12 mouse cellular contexts compared by ENCODE assay signal in genomic region chr17:44300236-44300635, GRCm38 (mm10).
DNase-seq lines count a peak whose midpoint lies in the region; ATAC-seq lines count a peak whose summit lies in the region.
"Had no signal": no experiment of that assay in that cellular context is flagged by ENCODE, and none has a peak within 500 bp of the region (broad histone marks: within the 10 kb centered on the region; RNA-seq: fewer than 3 reads in every experiment).

No protein-coding gene starts in this region.

- no peaks in the 10 kb centered on the region for H3K27me3 ChIP-seq in hindbrain, embryonic 12.5 days
- H3K27me3 ChIP-seq in hindbrain, embryonic 14.5 days (ENCODE audit: control insufficient read depth, insufficient read depth, low read length) = no peaks in the 10 kb centered on the region

- ATAC-seq in hindbrain, embryonic 12.5 days (ENCODE audit: low FRiP score) = peak; percentile 68; the same call in 1 of the 2 replicates
- ATAC-seq in hindbrain, embryonic 14.5 days (ENCODE audit: low FRiP score) = no peak

- peaks cover 13% of the 10 kb centered on the region for H3K4me1 ChIP-seq in hindbrain, embryonic 12.5 days
- peaks cover 10% of the 10 kb centered on the region; the same call in 1 of the 2 replicates for H3K4me1 ChIP-seq in hindbrain, embryonic 14.5 days (replicated peaks; ENCODE audit: control insufficient read depth, insufficient read depth, low read length)

- 6% methylated on average over 5 of the region's 5 CpGs for WGBS in hindbrain, embryonic 12.5 days
- WGBS in hindbrain, embryonic 14.5 days = 13% methylated on average over 5 of the region's 5 CpGs

- no peaks in the 10 kb centered on the region for H3K36me3 ChIP-seq in hindbrain, embryonic 12.5 days
- H3K36me3 ChIP-seq in hindbrain, embryonic 14.5 days (replicated peaks; ENCODE audit: control insufficient read depth, insufficient read depth) = no peaks in the 10 kb centered on the region

- DNase-seq in hindbrain, embryonic 14.5 days (ENCODE audit: low spot score) = no peak
- peak; percentile 52 for DNase-seq in embryo, embryonic 10 days (ENCODE audit: low spot score)
- DNase-seq in embryo, embryonic 11.5 days (ENCODE audit: low read depth, low spot score) = peak; percentile 31
- DNase-seq in hindlimb bud, embryonic 11.5 days (ENCODE audit: extremely low spot score, low read depth, low spot score) = peak; percentile 74
- no peak for DNase-seq in cerebellum, adult 11-12 months
- no peak for DNase-seq in frontal cortex, postnatal 25 days (ENCODE audit: low spot score in 2 of 2)
- DNase-seq: adrenal gland, postnatal 25 days; cerebellum, adult 8-10 months; kidney, adult 9 months; right cerebral cortex, postnatal 14 days had no signal

- H3K27ac ChIP-seq in hindbrain, embryonic 12.5 days = peak overlapping the region; percentile 44; the same call in 1 of the 2 replicates
- H3K27ac ChIP-seq in hindbrain, embryonic 14.5 days = no peak overlapping the region
- H3K27ac ChIP-seq: liver, embryonic 14.5 days had no signal

- 0 out of 2 replicates have a peak overlapping the region, but pooled peaks have one; percentile 4 for H3K4me2 ChIP-seq in hindbrain, embryonic 12.5 days (replicated peaks)
- no peak overlapping the region for H3K4me2 ChIP-seq in hindbrain, embryonic 14.5 days (replicated peaks)

- no peak overlapping the region for H3K4me3 ChIP-seq in hindbrain, embryonic 12.5 days
- no peak overlapping the region for H3K4me3 ChIP-seq in hindbrain, embryonic 14.5 days (replicated peaks; ENCODE audit: low read length)

- no peaks in the 10 kb centered on the region for H3K9me3 ChIP-seq in hindbrain, embryonic 12.5 days (replicated peaks)
- no peaks in the 10 kb centered on the region for H3K9me3 ChIP-seq in hindbrain, embryonic 14.5 days (ENCODE audit: control insufficient read depth, low read length)

- H3K9ac ChIP-seq in hindbrain, embryonic 12.5 days = no peak overlapping the region
- no peak overlapping the region for H3K9ac ChIP-seq in hindbrain, embryonic 14.5 days
- H3K9ac ChIP-seq: liver, embryonic 14.5 days had no signal

Comparison
In these comparisons a context has a peak if more than half of its experiments do, and no peak if none do; other contexts are left out.
1. DNase-seq: peak in embryo, embryonic 10 days (single experiment), embryo, embryonic 11.5 days (single experiment) and hindlimb bud, embryonic 11.5 days (single experiment); none in hindbrain, embryonic 14.5 days (single experiment), cerebellum, adult 11-12 months (single experiment) and frontal cortex, postnatal 25 days (0 of 2).